Mouse (Mus musculus) left cerebral cortex, adult 9 months (tissue): Measurements from ENCODE around the gene Dhrs3.

ENCODE experiments used
- DNase-seq, 2 experiments: peaks; one replicate each; pipeline ENCODE4 v3.0.0; 2022; ENCODE audit warnings: low spot score in 2 of 2

Gene Dhrs3

GRCm38 (mm10) chr4:144892133-144892936, at the start of gene Dhrs3:
Gene Dhrs3 (plus strand): TSS chr4:144892827.
- DNase-seq = peak in 1 of 2 experiments; percentile 71

- no peak for DNase-seq
Measured at GRCm38 (mm10) chr4:144861756-144862505, 30.7 kb upstream of the Dhrs3 start.

GRCm38 (mm10) chr4:144867926-144868325, 24.7 kb upstream of the Dhrs3 start:
- no peak for DNase-seq

- no peak for DNase-seq
Measured at GRCm38 (mm10) chr4:144868584-144868983, 24.0 kb upstream of the Dhrs3 start.

GRCm38 (mm10) chr4:144872905-144873304, 19.7 kb upstream of the Dhrs3 start:
- DNase-seq = no peak

GRCm38 (mm10) chr4:144875576-144876093, 17.0 kb upstream of the Dhrs3 start:
- no peak for DNase-seq

- no peak for DNase-seq
Measured at GRCm38 (mm10) chr4:144879549-144879948, 13.1 kb upstream of the Dhrs3 start.

- no peak for DNase-seq
Measured at GRCm38 (mm10) chr4:144881376-144881775, 11.3 kb upstream of the Dhrs3 start.

GRCm38 (mm10) chr4:144882881-144883331, 9.7 kb upstream of the Dhrs3 start:
- peak in 1 of 2 experiments; percentile 24 for DNase-seq

GRCm38 (mm10) chr4:144886460-144886859, 6.2 kb upstream of the Dhrs3 start:
- DNase-seq = peak in 1 of 2 experiments; percentile 44

GRCm38 (mm10) chr4:144888750-144889149, 3.9 kb upstream of the Dhrs3 start:
- no peak for DNase-seq

GRCm38 (mm10) chr4:144889505-144890301, 2.9 kb upstream of the Dhrs3 start:
- no peak for DNase-seq

- peak in 1 of 2 experiments; percentile 68 for DNase-seq
Measured at GRCm38 (mm10) chr4:144890690-144891120, 1.9 kb upstream of the Dhrs3 start.

GRCm38 (mm10) chr4:144891121-144891711, 1.4 kb upstream of the Dhrs3 start:
- DNase-seq = peak in 1 of 2 experiments; percentile 41

- no peak for DNase-seq
Measured at GRCm38 (mm10) chr4:144891743-144892132, 889 bp upstream of the Dhrs3 start.

GRCm38 (mm10) chr4:144892937-144893272, 278 bp downstream of the Dhrs3 start:
- no peak for DNase-seq

GRCm38 (mm10) chr4:144893561-144894486, 1.2 kb downstream of the Dhrs3 start:
- DNase-seq = peak in 1 of 2 experiments; percentile 28

GRCm38 (mm10) chr4:144894487-144895210, 2.0 kb downstream of the Dhrs3 start:
- DNase-seq = no peak

- DNase-seq = no peak
Measured at GRCm38 (mm10) chr4:144895211-144895590, 2.6 kb downstream of the Dhrs3 start.

- peak in 1 of 2 experiments; percentile 26 for DNase-seq
Measured at GRCm38 (mm10) chr4:144896321-144896720, 3.7 kb downstream of the Dhrs3 start.
